Mouse (Mus musculus) lung, embryonic 15.5 days (tissue): ENCODE measurements around the gene Ube2g2. TPM values are rescaled to one million over a fixed set of nuclear protein-coding genes. Genes with fewer than 3 reads are reported as not detected.

ENCODE experiments used
- ATAC-seq: fragments of 200-750 bp; cut with Nextera tagmentation; 2 replicates; pipeline ENCODE4 v1.8.0; 2017; ENCODE audit warnings: moderate number of reproducible peaks, borderline replicate concordance; ENCODE audit not compliant: low FRiP score, low TSS enrichment; ENCODE audit errors: extremely low read depth
- H3K27ac ChIP-seq: fragments of 300-500 bp; sonication (generic); 2 replicates; pipeline ENCODE4 v1.5.1; 2015; ENCODE audit warnings: moderate library complexity, mild to moderate bottlenecking, inconsistent platforms
- H3K27me3 ChIP-seq: fragments of 300-500 bp; sonication (generic); 2 replicates; pipeline ENCODE4 v1.6.1; 2015; ENCODE audit warnings: inconsistent platforms
- H3K36me3 ChIP-seq: fragments of 300-500 bp; sonication (generic); 2 replicates; pipeline ENCODE4 v1.6.1; 2015; ENCODE audit warnings: inconsistent platforms
- H3K4me1 ChIP-seq: fragments of 300-500 bp; sonication (generic); 2 replicates; pipeline ENCODE4 v1.6.1; 2015; ENCODE audit warnings: inconsistent platforms
- H3K4me2 ChIP-seq: fragments of 300-500 bp; sonication (generic); 2 replicates; pipeline ENCODE4 v1.6.1; 2015; ENCODE audit warnings: inconsistent platforms, mild to moderate bottlenecking, moderate library complexity
- H3K4me3 ChIP-seq: fragments of 300-500 bp; sonication (generic); 2 replicates; pipeline ENCODE4 v1.5.1; 2015; ENCODE audit warnings: mild to moderate bottlenecking, inconsistent platforms
- H3K9ac ChIP-seq: fragments of 300-500 bp; sonication (generic); 2 replicates; pipeline ENCODE4 v1.6.1; 2015; ENCODE audit warnings: inconsistent platforms
- H3K9me3 ChIP-seq: fragments of 300-500 bp; sonication (generic); 2 replicates; pipeline ENCODE4 v1.6.1; 2016; ENCODE audit warnings: inconsistent platforms
- WGBS: fragments of 180-500 bp; shearing (Covaris S2); methylation state at CpG from one replicate; pipeline ENCODE4 v1.1.7; 2015; 5-methylcytosine and 5-hydroxymethylcytosine counted together
- polyA plus RNA-seq: library from polyadenylated mRNA; unstranded; fragments of >200 nt; fragmentation: Nextera tagmentation; extraction: Ambion mirVana; gene quantifications from 2 replicates; pipeline ENCODE4 v1.2.1, GENCODE M21; 2015

Ube2g2 gene
- polyA plus RNA-seq, 1 experiment from 2014 or later = 74.3 TPM

DNA sequence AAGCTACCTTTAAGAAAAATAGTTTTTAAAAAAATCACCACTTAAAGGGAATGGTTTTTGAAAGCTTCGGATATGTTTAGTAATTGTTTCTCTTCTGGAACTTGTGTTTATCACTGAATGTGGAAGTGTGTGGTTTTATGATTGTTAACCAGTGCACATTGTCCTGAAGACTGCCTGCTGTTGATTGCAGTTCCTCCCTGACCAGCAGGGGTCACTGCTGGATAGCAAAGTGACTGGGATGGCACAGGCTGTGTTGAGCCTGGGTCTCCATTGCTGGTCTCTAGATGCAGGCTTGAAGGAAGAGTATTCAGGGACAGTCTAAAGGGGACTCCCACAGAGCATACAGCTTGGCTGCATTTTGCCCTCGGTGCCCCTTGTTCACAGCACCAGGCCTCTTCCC is 5.4 kb downstream of the Ube2g2 start:
- Histone ChIP-seq H3K36me3 (peaks cover 11% of the 10 kb centered on the region), H3K27me3 (no peaks in the 10 kb centered on the region), H3K4me2 (no peak overlapping the region), H3K9me3 (no peaks in the 10 kb centered on the region), H3K9ac (no peak overlapping the region), H3K4me3 (no peak overlapping the region), H3K4me1 (peaks cover 33% of the 10 kb centered on the region), H3K27ac (no peak overlapping the region)
- ATAC-seq = peak; percentile 40; the same call in 1 of the 2 replicates
- 36% methylated on average over 2 of the region's 2 CpGs for WGBS

DNA sequence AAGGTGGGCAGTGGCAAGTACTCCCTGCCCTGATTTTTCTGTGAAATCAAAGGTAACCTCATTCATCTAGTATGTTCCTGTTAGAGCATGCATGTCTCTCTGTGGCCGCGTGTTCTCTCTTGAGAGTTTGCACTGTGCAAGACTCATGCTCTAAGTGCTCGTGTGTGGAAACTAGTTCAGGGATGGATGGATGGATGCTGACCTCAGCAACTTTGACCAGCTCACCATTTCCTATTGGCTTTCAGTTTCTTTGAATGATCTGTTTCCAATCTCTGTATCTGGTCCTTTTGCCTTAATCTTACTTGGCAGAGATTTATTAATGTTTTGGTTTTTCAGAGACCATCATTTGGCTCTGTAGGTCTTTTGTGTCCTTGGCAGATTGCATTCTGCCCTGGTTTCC is 7.1 kb downstream of the Ube2g2 start:
- WGBS = 77% methylated on average over 3 of the region's 3 CpGs
- no peaks in the 10 kb centered on the region for H3K9me3 ChIP-seq

DNA sequence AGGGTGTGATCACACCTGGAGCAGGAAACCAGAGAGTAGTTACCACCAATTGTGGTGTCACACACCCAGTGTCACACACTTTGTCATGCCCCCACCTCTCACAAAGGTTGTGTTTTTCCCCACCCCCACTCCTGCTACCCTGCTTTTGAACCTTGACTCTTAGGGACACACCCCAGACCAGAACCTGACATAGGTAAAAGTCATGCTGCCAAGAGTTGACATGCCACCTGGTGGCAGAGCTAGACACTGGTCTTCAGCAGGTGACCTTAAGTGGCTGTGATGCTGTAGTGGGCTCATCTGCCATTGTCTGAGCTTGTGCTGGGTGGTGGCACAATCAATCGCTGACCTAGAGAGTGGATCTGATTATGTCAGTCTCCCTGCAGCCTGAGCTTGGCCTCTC is 7.9 kb downstream of the Ube2g2 start:
- no peak overlapping the region for H3K4me2 ChIP-seq
- H3K9me3 ChIP-seq = no peaks in the 10 kb centered on the region
- H3K4me1 ChIP-seq = peaks cover 23% of the 10 kb centered on the region
- no peak overlapping the region for H3K9ac ChIP-seq
- ATAC-seq = no peak
- H3K27me3 ChIP-seq = no peaks in the 10 kb centered on the region
- no peak overlapping the region for H3K27ac ChIP-seq
- WGBS = 91% methylated on average over 1 of the region's 1 CpGs
- peaks cover 21% of the 10 kb centered on the region for H3K36me3 ChIP-seq
- no peak overlapping the region for H3K4me3 ChIP-seq

More for the DNA sequence above, 7.1 kb downstream of the Ube2g2 start:
- no peaks in the 10 kb centered on the region for H3K27me3 ChIP-seq
- H3K27ac ChIP-seq = no peak overlapping the region
- no peak overlapping the region for H3K9ac ChIP-seq
- ATAC-seq = no peak
- peaks cover 24% of the 10 kb centered on the region for H3K4me1 ChIP-seq
- no peak overlapping the region for H3K4me3 ChIP-seq
- no peak overlapping the region for H3K4me2 ChIP-seq
- H3K36me3 ChIP-seq = peaks cover 21% of the 10 kb centered on the region

DNA sequence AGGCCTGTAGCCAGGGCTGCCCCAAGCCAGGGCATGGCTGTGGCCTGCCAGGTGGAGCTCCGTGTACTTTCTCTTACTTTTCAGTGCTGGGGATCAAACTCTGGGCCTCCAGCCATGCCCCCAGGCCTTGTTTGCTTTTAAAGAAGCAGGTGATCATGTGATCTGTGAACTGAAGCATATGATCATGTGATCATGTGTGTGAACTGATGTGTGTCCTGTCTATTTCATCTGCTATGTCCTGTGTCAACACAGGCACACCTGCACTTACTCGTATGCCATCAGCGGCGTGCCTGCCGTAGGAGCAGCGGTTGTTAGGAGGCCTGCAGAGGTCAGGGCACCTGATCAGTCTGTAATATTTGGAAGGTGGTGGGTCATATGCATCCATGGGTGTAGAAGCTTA is 11.9 kb downstream of the Ube2g2 start:
- Histone ChIP-seq H3K4me1 (peaks cover 21% of the 10 kb centered on the region), H3K27me3 (no peaks in the 10 kb centered on the region), H3K9ac (no peak overlapping the region), H3K9me3 (no peaks in the 10 kb centered on the region), H3K27ac (no peak overlapping the region), H3K36me3 (peaks cover 39% of the 10 kb centered on the region), H3K4me3 (no peak overlapping the region), H3K4me2 (no peak overlapping the region)
- 72% methylated on average over 6 of the region's 6 CpGs for WGBS
- no peak for ATAC-seq

DNA sequence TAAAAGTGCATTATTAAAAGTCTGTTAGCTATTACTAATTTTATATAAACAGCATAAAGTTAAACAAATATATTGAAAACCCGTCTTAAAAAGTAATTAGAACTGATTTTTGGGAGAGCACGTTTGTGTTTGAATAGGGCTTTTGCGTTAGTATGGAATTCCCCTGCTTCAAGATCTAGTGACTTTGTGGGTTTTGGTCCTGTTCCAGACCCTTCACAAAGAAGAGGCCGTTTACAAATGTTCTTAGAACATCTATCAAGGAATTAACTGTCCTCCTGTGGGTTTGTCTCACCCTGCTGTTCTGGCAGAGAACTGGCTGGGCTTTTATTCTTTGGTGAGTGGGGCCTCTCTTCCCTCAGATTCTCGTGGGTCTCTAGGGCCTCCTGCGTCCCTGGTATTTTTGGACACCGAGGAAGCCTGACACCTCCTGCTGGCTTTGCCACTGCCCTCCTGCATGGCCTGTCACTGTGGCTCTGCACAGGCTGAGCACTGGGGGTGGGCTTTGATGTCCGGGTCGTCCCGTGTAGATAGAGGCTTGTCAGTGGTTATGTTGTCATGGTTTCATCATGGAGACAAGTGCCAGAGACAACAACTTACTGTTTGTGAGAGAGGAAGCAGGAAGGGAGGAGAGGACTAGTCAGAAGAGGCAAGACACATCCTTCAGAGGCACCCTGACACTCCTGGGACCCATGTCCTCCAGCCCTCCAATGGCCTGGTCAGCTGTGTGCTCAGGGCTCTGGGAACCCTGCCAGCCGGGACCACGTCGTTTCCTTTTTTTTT is 12.6 kb downstream of the Ube2g2 start:
- peak overlapping the region; percentile 64 for H3K27ac ChIP-seq
- H3K27me3 ChIP-seq = no peaks in the 10 kb centered on the region
- peak; percentile 62 for ATAC-seq
- no peaks in the 10 kb centered on the region for H3K9me3 ChIP-seq
- no peak overlapping the region for H3K9ac ChIP-seq
- H3K4me1 ChIP-seq = peaks cover 21% of the 10 kb centered on the region
- peaks cover 42% of the 10 kb centered on the region for H3K36me3 ChIP-seq
- 27% methylated on average over 13 of the region's 13 CpGs for WGBS
- H3K4me3 ChIP-seq = no peak overlapping the region
- no peak overlapping the region for H3K4me2 ChIP-seq

DNA sequence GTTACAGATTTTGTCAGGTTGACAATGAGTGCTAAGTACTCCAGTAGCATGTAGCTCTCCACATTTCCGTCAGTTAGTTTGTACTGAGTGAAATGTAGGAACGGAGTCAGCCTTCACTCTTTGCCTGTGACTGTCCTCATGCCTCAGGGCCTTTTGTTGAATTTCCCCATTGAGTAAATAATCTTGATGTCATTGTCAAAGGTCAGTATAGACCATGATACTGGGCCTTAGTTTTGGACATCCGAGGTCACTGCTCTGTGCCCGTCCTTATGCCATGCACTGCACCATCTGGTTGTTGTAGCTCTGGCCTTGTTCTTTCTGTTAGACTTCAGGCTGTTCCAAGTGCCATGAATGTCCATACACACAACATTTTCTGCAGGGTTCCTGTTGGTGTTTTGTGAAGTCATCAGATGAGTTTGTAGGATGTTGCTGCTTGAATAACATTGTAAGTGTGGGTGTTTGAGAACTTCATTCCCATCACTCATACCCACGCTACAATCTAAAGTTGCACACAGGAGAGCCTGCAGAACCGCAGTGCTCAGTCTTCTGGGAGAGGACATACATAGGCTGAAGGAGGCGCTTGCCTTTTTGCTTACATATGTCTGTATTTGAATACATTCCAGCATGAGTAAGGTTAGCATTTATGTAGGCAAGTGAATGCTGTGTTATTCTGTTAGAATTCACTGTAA is 14.3 kb downstream of the Ube2g2 start:
- Histone ChIP-seq H3K4me1 (peaks cover 21% of the 10 kb centered on the region), H3K27ac (no peak overlapping the region), H3K4me2 (no peak overlapping the region), H3K27me3 (no peaks in the 10 kb centered on the region), H3K4me3 (no peak overlapping the region), H3K9ac (no peak overlapping the region), H3K36me3 (peaks cover 43% of the 10 kb centered on the region), H3K9me3 (no peaks in the 10 kb centered on the region)
- 86% methylated on average over 7 of the region's 7 CpGs for WGBS
- no peak for ATAC-seq

DNA sequence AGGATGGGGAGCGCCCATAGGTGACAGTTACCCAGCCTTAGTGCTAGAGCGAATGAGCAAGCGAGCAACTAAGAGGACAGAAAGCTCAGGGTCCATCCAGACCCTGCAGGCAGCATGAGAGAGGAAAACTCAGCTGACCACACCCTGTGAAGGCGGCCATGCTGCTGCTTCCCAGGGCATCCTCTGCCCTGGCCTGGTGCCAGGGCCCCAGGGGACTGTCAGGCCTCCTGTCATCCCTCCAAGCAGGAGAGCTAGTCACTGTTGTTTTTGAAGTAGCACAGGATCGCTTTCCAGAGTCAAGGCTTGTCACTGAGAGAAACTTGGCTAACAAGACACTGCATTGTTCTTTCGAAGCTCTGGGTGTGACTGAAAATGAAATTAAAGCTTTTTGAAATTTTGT is 16.9 kb downstream of the Ube2g2 start:
- peaks cover 47% of the 10 kb centered on the region for H3K36me3 ChIP-seq
- 76% methylated on average over 6 of the region's 6 CpGs for WGBS
- H3K4me3 ChIP-seq = no peak overlapping the region
- ATAC-seq = no peak
- peak overlapping the region; percentile 27; the same call in 1 of the 2 replicates for H3K27ac ChIP-seq
- H3K9ac ChIP-seq = no peak overlapping the region
- no peaks in the 10 kb centered on the region for H3K9me3 ChIP-seq
- H3K4me1 ChIP-seq = peaks cover 19% of the 10 kb centered on the region
- H3K27me3 ChIP-seq = no peaks in the 10 kb centered on the region
- no peak overlapping the region for H3K4me2 ChIP-seq

DNA sequence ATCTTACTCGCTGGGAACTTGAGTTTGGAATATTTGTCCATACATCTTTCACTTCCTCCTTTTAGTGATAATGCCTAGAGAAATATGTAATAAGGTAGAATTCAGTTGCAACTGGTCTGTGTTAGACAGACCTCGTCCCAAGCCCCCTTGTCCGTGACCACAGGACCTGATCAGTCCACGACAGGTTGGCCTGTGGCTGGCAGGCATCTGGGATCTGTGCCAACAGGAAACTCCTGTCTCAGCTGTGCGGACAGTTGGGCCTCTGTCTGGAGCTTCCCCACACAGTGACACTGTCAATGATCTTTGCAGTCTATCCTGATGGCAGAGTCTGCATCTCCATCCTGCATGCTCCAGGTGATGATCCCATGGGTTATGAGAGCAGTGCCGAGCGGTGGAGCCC is 21.1 kb downstream of the Ube2g2 start:
- Histone ChIP-seq H3K4me2 (no peak overlapping the region), H3K27ac (no peak overlapping the region), H3K9ac (no peak overlapping the region), H3K27me3 (no peaks in the 10 kb centered on the region), H3K4me3 (no peak overlapping the region), H3K36me3 (peaks cover 66% of the 10 kb centered on the region), H3K4me1 (peaks cover 9% of the 10 kb centered on the region; the same call in 1 of the 2 replicates), H3K9me3 (no peaks in the 10 kb centered on the region)
- WGBS = 65% methylated on average over 7 of the region's 7 CpGs
- ATAC-seq = no peak

DNA sequence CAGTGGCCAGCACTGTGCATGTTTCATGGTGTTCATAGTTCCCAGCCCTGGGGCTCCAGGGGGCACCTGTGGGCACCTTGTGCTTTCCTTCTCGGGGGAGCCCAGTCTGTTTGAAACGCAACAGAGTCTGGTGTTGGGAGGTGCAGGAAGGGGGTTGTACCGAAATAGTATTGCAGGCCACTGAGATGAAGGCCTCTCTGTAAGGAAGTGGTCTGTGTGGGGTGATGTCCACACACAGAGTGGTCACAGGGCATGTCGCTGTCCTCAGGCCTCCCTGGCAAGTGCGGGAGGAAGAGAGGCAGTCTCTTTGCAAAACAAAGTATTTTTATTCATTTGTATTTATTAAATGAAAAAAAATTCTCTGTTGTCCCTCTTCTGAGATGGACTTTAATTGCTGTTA is 23.5 kb downstream of the Ube2g2 start:
- Histone ChIP-seq H3K4me2 (no peak overlapping the region), H3K9me3 (no peaks in the 10 kb centered on the region), H3K27me3 (no peaks in the 10 kb centered on the region), H3K36me3 (peaks cover 51% of the 10 kb centered on the region), H3K27ac (no peak overlapping the region), H3K4me1 (peaks cover 4% of the 10 kb centered on the region; the same call in 1 of the 2 replicates), H3K4me3 (no peak overlapping the region), H3K9ac (no peak overlapping the region)
- ATAC-seq = no peak
- WGBS = 88% methylated on average over 5 of the region's 5 CpGs

DNA sequence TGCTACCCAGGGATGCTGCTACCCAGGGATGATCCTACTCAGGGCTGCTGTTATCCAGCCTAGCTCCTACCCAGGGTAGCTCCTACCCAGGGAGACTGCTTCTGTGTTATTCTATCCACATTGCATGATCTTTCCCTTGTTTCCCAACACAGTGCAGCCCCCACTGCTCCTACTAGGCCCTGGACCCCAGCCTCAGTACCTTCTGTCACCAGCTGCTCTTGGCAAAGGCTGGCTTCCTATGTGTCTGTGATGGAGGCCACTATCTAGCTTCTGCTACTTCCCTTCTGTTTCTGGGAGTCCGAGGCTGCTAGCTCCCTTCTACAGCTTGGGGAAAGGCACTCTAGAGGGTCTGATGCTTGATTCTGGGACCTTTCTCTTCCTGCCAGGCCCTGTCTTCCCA is 25.4 kb downstream of the Ube2g2 start:
- no peak for ATAC-seq
- 71% methylated on average over 1 of the region's 1 CpGs for WGBS
- no peak overlapping the region for H3K4me2 ChIP-seq
- H3K9me3 ChIP-seq = no peaks in the 10 kb centered on the region
- no peaks in the 10 kb centered on the region for H3K27me3 ChIP-seq
- peaks cover 43% of the 10 kb centered on the region for H3K36me3 ChIP-seq
- H3K9ac ChIP-seq = no peak overlapping the region
- no peak overlapping the region for H3K4me3 ChIP-seq
- H3K4me1 ChIP-seq = peaks cover 4% of the 10 kb centered on the region; the same call in 1 of the 2 replicates
- no peak overlapping the region for H3K27ac ChIP-seq

DNA sequence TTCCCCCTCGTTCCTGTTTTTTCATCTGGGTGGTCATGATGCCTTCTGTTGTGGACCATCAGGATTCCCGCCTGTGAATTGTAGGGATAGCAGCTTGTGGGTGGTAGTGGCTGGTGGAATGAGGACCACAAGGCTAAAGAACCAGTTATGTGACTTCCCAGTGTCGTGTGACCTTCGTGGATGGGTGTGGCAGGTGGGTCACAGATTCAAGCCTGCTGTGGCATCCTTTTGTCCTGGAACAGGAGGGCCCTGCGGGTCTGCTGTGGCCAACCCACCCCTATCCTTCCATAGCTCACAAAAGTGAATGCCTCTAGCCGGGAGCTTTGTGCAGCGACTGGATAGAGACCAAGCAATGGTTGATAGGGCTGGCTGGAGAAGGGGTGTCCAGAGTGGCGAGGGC is 25.8 kb downstream of the Ube2g2 start:
- peaks cover 40% of the 10 kb centered on the region for H3K36me3 ChIP-seq
- peaks cover 4% of the 10 kb centered on the region; the same call in 1 of the 2 replicates for H3K4me1 ChIP-seq
- 83% methylated on average over 8 of the region's 8 CpGs for WGBS
- H3K4me2 ChIP-seq = no peak overlapping the region
- H3K9ac ChIP-seq = no peak overlapping the region
- no peak overlapping the region for H3K27ac ChIP-seq
- no peak for ATAC-seq
- H3K9me3 ChIP-seq = no peaks in the 10 kb centered on the region
- H3K27me3 ChIP-seq = no peaks in the 10 kb centered on the region
- no peak overlapping the region for H3K4me3 ChIP-seq

DNA sequence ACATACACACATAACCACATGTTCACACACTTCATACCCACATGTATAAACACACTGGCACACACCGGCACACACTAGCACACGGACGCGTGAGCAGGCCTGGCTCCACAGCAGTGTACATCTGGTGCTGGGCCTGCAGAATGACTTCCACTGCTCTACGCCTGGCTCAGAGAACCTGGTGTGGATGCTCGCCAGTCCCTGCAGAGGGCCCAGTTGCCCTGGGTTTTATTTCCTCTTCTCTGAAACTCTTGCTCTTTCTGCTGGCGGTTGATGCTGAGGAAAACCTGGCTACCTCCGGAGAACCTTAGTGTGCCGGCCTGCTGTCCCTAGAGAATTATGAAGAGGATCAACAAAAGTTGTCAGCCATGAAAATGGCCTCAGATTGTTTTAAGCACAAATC is 30.0 kb downstream of the Ube2g2 start:
- Histone ChIP-seq H3K4me1 (peaks cover 4% of the 10 kb centered on the region; the same call in 1 of the 2 replicates), H3K9ac (no peak overlapping the region), H3K27ac (no peak overlapping the region), H3K36me3 (no peaks in the 10 kb centered on the region), H3K4me3 (no peak overlapping the region), H3K4me2 (no peak overlapping the region), H3K9me3 (no peaks in the 10 kb centered on the region), H3K27me3 (no peaks in the 10 kb centered on the region)
- 84% methylated on average over 9 of the region's 9 CpGs for WGBS
- no peak for ATAC-seq
